Mouse (Mus musculus): Measurements from ENCODE around the gene Atl2. TPM values are rescaled to one million over a fixed set of nuclear protein-coding genes. Genes with fewer than 3 reads are reported as not detected.

The Atl2 gene
- total and polyA plus RNA-seq, 3 experiments: 18.0 to 43.3 (median 37.1) TPM

DNA sequence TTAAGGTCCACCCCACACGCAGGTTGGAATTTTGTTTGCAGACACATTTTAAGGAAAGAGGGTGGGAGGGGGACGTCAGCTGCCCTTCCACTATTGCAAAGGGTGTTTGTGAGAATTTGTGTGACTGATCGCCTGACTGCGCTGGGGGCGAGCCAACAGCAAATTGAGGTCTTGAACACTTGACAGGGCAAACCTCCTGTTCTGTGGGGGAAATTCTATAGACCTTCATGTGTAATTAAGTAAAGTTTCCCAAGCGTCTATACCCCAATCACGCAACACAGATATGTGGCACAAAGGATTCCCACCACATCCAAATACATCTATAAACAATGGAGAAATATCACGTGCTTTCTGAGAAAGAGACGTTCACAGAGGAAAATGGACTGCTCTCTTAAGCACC, 85.5 kb downstream of the Atl2 start:
- TF ChIP-seq USF2 (conservative IDR thresholded peaks at IDR 0.05; ENCODE audit: low read depth, low read length): no peak
- no peak for TF ChIP-seq RCOR1 (conservative IDR thresholded peaks at IDR 0.05; ENCODE audit: low read depth, low read length)
- no peak for TF ChIP-seq POLR2AphosphoS2 (IDR thresholded peaks at IDR 0.05; ENCODE audit: low read depth, low read length)
- no peak for TF ChIP-seq MAX (IDR thresholded peaks at IDR 0.05; ENCODE audit: low read length)
- TF ChIP-seq EP300 (IDR thresholded peaks at IDR 0.05; ENCODE audit: low read length): no peak
- H3K9ac ChIP-seq (ENCODE audit: insufficient read depth, low read depth): no peak overlapping the region

DNA sequence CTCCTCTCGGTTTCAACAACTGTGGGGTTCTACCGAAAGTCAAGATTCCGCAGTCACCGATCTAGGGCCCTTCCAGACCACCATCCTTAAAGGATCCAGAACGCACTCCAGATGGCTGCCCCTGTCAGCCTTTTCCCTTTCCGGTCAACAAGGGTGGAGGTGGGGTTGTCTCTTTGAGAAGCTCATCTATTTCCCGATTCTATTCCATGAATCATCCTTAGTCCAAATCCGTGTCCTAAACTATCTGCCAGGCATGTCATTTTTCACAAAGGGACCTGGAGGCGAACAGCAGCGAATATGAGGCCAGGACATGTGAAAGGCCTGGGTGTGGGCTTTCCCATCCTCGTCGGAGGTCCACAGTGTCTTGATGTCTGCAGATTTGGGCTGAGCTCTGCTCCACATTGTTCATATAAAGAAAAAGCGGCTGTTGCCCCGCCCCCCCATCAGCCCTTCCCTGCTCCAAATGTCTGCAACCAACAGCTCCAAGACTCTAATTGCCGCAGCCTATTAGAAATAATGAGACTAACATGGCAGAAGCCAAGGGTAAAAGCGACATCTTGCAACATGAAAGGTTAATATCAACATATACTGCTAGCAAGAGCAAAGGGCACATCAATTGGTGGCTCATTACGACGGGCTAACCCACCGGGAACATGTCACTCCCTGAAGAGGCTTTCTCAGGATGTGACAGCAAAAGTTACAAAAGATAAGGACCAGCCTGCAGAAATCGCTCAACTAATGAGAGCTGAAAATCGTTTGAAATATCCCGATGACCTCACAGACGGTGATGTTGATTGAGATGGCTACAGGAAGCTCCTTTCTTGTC, 86.2 kb downstream of the Atl2 start:
- no peaks in the 10 kb centered on the region for H3K79me2 ChIP-seq (replicated peaks; ENCODE audit: control insufficient read depth, extremely low read depth, insufficient read depth, poor library complexity, severe bottlenecking)
- H3K27ac ChIP-seq (ENCODE audit: insufficient read depth, low read depth): no peak overlapping the region
- H3K9me3 ChIP-seq (replicated peaks; ENCODE audit: low read length): no peaks in the 10 kb centered on the region
- H3K4me3 ChIP-seq (replicated peaks in 1 of 3; ENCODE audit: low read depth in 2 of 3, low read length in 2 of 3, poor library complexity in 1 of 3): no peak overlapping the region
- no peaks in the 10 kb centered on the region for H3K27me3 ChIP-seq (replicated peaks)
- no peak for DNase-seq (ENCODE audit: extremely low read depth)
- no peak overlapping the region for H3K4me2 ChIP-seq (ENCODE audit: insufficient read depth, low read depth, poor library complexity, severe bottlenecking)
- no peak for TF ChIP-seq USF2 (conservative IDR thresholded peaks at IDR 0.05; ENCODE audit: low read depth, low read length)
- no peak for TF ChIP-seq MAZ (IDR thresholded peaks at IDR 0.05; ENCODE audit: low read depth, low read length)
- TF ChIP-seq ETS1 (conservative IDR thresholded peaks at IDR 0.05; ENCODE audit: low read depth, low read length): no peak
- TF ChIP-seq POLR2AphosphoS2 (IDR thresholded peaks at IDR 0.05; ENCODE audit: low read depth, low read length): no peak
- no peak for TF ChIP-seq MEF2A (IDR thresholded peaks at IDR 0.05; ENCODE audit: borderline replicate concordance, low read depth, low read length)
- no peak for TF ChIP-seq RCOR1 (conservative IDR thresholded peaks at IDR 0.05; ENCODE audit: low read depth, low read length)
- no peak for TF ChIP-seq ZNF384 (IDR thresholded peaks at IDR 0.05; ENCODE audit: low read depth, low read length)
- no peak for TF ChIP-seq MAFK (IDR thresholded peaks at IDR 0.05; ENCODE audit: insufficient replicate concordance, low read length)
- no peak for TF ChIP-seq IRF4 (IDR thresholded peaks at IDR 0.05; ENCODE audit: low read depth, low read length)
- no peak for TF ChIP-seq EP300 (IDR thresholded peaks at IDR 0.05; ENCODE audit: low read length)
- TF ChIP-seq CTCF (conservative IDR thresholded peaks at IDR 0.05 in 1 of 2, IDR thresholded peaks at IDR 0.05 in 1 of 2; ENCODE audit: low read depth in 2 of 2, low read length in 2 of 2): no peak
- no peak for TF ChIP-seq CHD2 (IDR thresholded peaks at IDR 0.05; ENCODE audit: low read length)
- TF ChIP-seq JUN (IDR thresholded peaks at IDR 0.05; ENCODE audit: insufficient read depth, low read depth, low read length): no peak
- no peak for TF ChIP-seq GABPA (IDR thresholded peaks at IDR 0.05; ENCODE audit: insufficient replicate concordance, low read depth, low read length)
- no peak for TF ChIP-seq UBTF (IDR thresholded peaks at IDR 0.05; ENCODE audit: low read depth, low read length)
- TF ChIP-seq SMC3 (IDR thresholded peaks at IDR 0.05; ENCODE audit: low read depth, low read length): no peak
- H3K9ac ChIP-seq (ENCODE audit: insufficient read depth, low read depth): no peak overlapping the region
- dilution Hi-C loops (cut with MboI; ENCODE audit: extremely low pct_ligation_motif_present, extremely low pct_unique_long_range_greater_than_20kb, low sequenced_read_pairs): no loop called here
- no peaks in the 10 kb centered on the region for H3K36me3 ChIP-seq (replicated peaks in 1 of 2; ENCODE audit: control insufficient read depth in 1 of 2, insufficient read depth in 1 of 2, low read length in 1 of 2)
- no peaks in the 10 kb centered on the region for H3K4me1 ChIP-seq (ENCODE audit: control insufficient read depth in 1 of 2, insufficient read depth in 2 of 2)
- in situ Hi-C loops (cut with MboI; ENCODE audit: low pct_ligation_motif_present, low pct_unique_long_range_greater_than_20kb, low sequenced_read_pairs): no loop called here

More for the DNA sequence above, 85.5 kb downstream of the Atl2 start:
- no peak overlapping the region for H3K4me3 ChIP-seq (replicated peaks in 1 of 3; ENCODE audit: low read depth in 2 of 3, low read length in 2 of 3, poor library complexity in 1 of 3)
- H3K4me2 ChIP-seq (ENCODE audit: insufficient read depth, low read depth, poor library complexity, severe bottlenecking): no peak overlapping the region
- H3K36me3 ChIP-seq (replicated peaks in 1 of 2; ENCODE audit: control insufficient read depth in 1 of 2, insufficient read depth in 1 of 2, low read length in 1 of 2): no peaks in the 10 kb centered on the region
- H3K79me2 ChIP-seq (replicated peaks; ENCODE audit: control insufficient read depth, extremely low read depth, insufficient read depth, poor library complexity, severe bottlenecking): no peaks in the 10 kb centered on the region
- H3K9me3 ChIP-seq (replicated peaks; ENCODE audit: low read length): no peaks in the 10 kb centered on the region
- no peak for DNase-seq (ENCODE audit: extremely low read depth)
- H3K4me1 ChIP-seq (ENCODE audit: control insufficient read depth in 1 of 2, insufficient read depth in 2 of 2): no peaks in the 10 kb centered on the region
- dilution Hi-C loops (cut with MboI; ENCODE audit: extremely low pct_ligation_motif_present, extremely low pct_unique_long_range_greater_than_20kb, low sequenced_read_pairs): no loop called here
- H3K27me3 ChIP-seq (replicated peaks): no peaks in the 10 kb centered on the region
- no peak overlapping the region for H3K27ac ChIP-seq (ENCODE audit: insufficient read depth, low read depth)
- in situ Hi-C loops (cut with MboI; ENCODE audit: low pct_ligation_motif_present, low pct_unique_long_range_greater_than_20kb, low sequenced_read_pairs): no loop called here

Measured in CH12.LX (cell line).